Comparison of ENCODE assay signal across 17 mouse cellular contexts in genomic region chr8:11441291-11441690, GRCm38 (mm10). TPM values are rescaled to one million over a fixed set of nuclear protein-coding genes. Genes with fewer than 3 reads are reported as not detected.
"Had no signal": no experiment of that assay in that cellular context is flagged by ENCODE, and none has a peak within 500 bp of the region (broad histone marks: within the 10 kb centered on the region; RNA-seq: fewer than 3 reads in every experiment).

No protein-coding gene starts in this region.

- H3K27me3 ChIP-seq: neural tube, embryonic 15.5 days; stomach, embryonic 15.5 days had no signal

- H3K4me1 ChIP-seq: neural tube, embryonic 13.5 days; neural tube, embryonic 15.5 days; stomach, embryonic 15.5 days had no signal

- DNase-seq: retina, postnatal 1 day; right cerebral cortex, adult 18-20 months; right cerebral cortex, postnatal 14 days; right cerebral cortex, postnatal 25 days; right cerebral cortex, postnatal 4 days; spleen, adult 18-20 months; thymus, adult 18-20 months; thymus, adult 2 months; thymus, postnatal 14 days; thymus, postnatal 25 days; thymus, postnatal 36 days; thymus, postnatal 4 days had no signal

- H3K4me2 ChIP-seq: neural tube, embryonic 13.5 days; neural tube, embryonic 15.5 days; stomach, embryonic 15.5 days had no signal

- H3K9me3 ChIP-seq: neural tube, embryonic 13.5 days; neural tube, embryonic 15.5 days; stomach, embryonic 15.5 days had no signal

- H3K4me3 ChIP-seq: neural tube, embryonic 13.5 days; neural tube, embryonic 15.5 days; stomach, embryonic 15.5 days had no signal

- H3K36me3 ChIP-seq: neural tube, embryonic 13.5 days; neural tube, embryonic 15.5 days had no signal

- H3K9ac ChIP-seq: neural tube, embryonic 13.5 days; neural tube, embryonic 15.5 days; stomach, embryonic 15.5 days had no signal

- H3K27ac ChIP-seq: neural tube, embryonic 13.5 days; neural tube, embryonic 15.5 days; stomach, embryonic 15.5 days; stomach, postnatal 0 days had no signal

RNA-seq across cellular contexts. Expression of gene Rab20, which starts 37.2 kb away (rescaled TPM):
- polyA plus RNA-seq: neural tube, embryonic 14.5 days had no signal
